Mouse (Mus musculus) small intestine, adult 2 months (tissue): ENCODE results near the gene Cdc42se2.

Experiments used
- CTCF ChIP-seq: fragments of 200-500 bp; IDR thresholded peaks from 2 replicates; pipeline ENCODE4 v1.5.1; 2012; ENCODE audit warnings: low read depth, mild to moderate bottlenecking, control low read depth, inconsistent platforms, low read length, moderate library complexity, mixed read lengths; ENCODE audit not compliant: insufficient replicate concordance, insufficient read length; ENCODE audit errors: extremely low read depth
- POLR2A ChIP-seq: fragments of 200-500 bp; IDR thresholded peaks from 2 replicates; pipeline ENCODE4 v1.6.1; 2012; ENCODE audit warnings: low read depth, mild to moderate bottlenecking, control low read depth, inconsistent platforms, low read length, moderate library complexity

- TF ChIP-seq CTCF, result no peak
- TF ChIP-seq POLR2A, result no peak
These were observed 56.1 kb downstream of the Cdc42se2 start for GRCm38 (mm10) chr11:54731367-54731766.
